Mouse (Mus musculus): Measurements from ENCODE around the gene Adat1.

GRCm38 (mm10) chr8:111964849-111965561 is 27.1 kb downstream of the Adat1 start:
- TF ChIP-seq CTCF (IDR thresholded peaks at IDR 0.05; ENCODE audit: control insufficient read depth, insufficient read depth, insufficient replicate concordance, low read depth, low read length) (no peak), POLR2A (IDR thresholded peaks at IDR 0.05; ENCODE audit: control insufficient read depth, low read depth, low read length) (no peak)

Measured in testis, adult 2 months (tissue).